Mouse (Mus musculus): ENCODE results near the gene Etv4. TPM values are rescaled to one million over a fixed set of nuclear protein-coding genes. Genes with fewer than 3 reads are reported as not detected.

The Etv4 gene
- total RNA-seq, 2 experiments from 2014 or later = 20.3 to 20.9 TPM

GRCm38 (mm10) chr11:101732518-101733440, 52.4 kb downstream of the Etv4 start, which contains the start of gene Dhx8:
TSS of gene Dhx8 (plus strand) at chr11:101732919.
- intact Hi-C loops (cut with DNase I) = loop anchor here (1.0 to 5.0 kb wide), 2 partner anchors 35 to 73 kb away; no protein-coding TSS in a partner anchor
- peak; percentile 97 to 98 for DNase-seq (ENCODE audit: extremely low spot score in 1 of 2, low spot score in 2 of 2)

DNA sequence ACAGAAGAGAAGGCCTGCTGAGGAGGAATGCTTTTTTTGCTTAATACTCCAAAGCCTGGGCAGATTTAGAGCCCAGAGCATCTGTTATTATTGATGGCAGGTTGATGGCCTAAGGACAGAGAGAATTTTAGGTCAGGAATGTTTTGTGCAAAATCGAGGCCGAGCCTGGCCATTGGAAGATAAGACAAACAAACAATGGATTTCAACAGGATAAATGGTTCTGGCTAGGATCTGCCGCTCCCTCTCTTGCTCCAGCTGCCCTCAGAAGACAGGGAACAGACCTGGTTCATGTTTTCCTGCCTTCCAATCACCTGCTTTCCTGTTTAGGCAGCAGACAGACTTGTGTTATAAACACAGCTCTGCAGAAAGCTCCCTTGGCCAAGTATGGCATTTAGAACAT, 55.9 kb downstream of the Etv4 start:
- intact Hi-C loops (cut with DNase I) = no loop called here
- no peak for DNase-seq (ENCODE audit: extremely low spot score in 1 of 2, low spot score in 2 of 2)

- intact Hi-C loops (cut with DNase I) = no loop called here
- DNase-seq (ENCODE audit: extremely low spot score in 1 of 2, low spot score in 2 of 2) = no peak
Observed at GRCm38 (mm10) chr11:101726765-101727164, 58.4 kb downstream of the Etv4 start.

DNA sequence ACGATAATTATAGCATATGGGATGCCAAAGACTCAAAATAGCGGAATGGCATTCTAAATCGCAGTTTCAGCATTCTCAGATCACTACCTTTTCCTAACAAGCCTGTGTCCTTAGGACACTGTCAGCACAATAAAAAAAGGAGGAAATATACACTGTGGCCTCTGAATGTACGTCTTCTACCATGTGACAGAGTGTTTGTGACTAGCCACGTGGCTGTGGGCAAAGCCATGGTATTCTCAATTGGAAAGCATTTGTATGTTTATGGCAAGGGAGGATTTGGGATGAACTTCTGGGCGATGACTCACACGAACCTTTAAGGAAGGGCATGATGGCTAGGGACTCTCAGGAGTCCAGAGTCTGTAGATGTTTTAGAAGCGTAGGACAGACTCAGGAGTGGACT, 60.1 kb downstream of the Etv4 start:
- no peak for DNase-seq (ENCODE audit: extremely low spot score in 1 of 2, low spot score in 2 of 2)
- intact Hi-C loops (cut with DNase I) = no loop called here

DNA sequence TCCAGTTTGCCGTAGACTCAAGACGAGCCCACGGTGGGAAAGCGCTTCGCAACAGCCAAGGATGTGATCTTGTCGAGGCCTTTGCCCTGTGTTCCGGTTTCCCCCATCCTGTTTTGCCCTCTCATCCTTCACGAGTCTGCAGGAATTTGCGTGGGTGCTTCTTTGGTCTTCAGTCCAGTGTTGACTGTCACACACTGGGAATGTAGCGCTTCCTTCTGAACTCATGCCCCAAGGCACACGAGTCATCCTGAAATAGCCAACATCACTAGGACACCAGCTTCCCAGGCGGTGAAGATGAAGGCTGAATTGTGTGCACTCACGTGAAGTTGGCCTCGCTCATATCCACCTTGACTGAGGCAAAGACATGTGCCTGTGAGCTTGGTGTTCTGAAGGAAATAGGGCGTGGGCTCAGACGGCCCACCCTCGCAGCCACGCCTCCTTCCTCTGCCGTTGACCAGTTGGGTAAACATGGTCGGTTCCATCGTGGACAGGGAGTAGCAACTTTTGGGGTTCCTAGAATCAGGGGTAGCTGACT, 65.1 kb downstream of the Etv4 start:
- DNase-seq (ENCODE audit: extremely low spot score in 1 of 2, low spot score in 2 of 2) = no peak
- intact Hi-C loops (cut with DNase I) = no loop called here

Other genes starting within 250 kb of the Etv4 start
- gene Brca1, start 233.4 kb downstream of the Etv4 start, total RNA-seq (2021) = 1 to 10 TPM; 1.1 to 1.2 TPM
- 100 to 1,000 TPM in 1 of 2 experiments, 10 to 100 TPM in 1; 98.9 to 100 TPM for gene Nbr1, start 233.2 kb downstream of the Etv4 start, total RNA-seq (2021)
- 1 to 10 TPM; 1.1 to 1.7 TPM for gene Tmem106a, start 203.1 kb downstream of the Etv4 start, total RNA-seq (2021)
- not detected for gene Gm11634, start 186.1 kb downstream of the Etv4 start, total RNA-seq (2021)
- gene Rdm1, start 158.2 kb downstream of the Etv4 start, total RNA-seq (2021) = 1 to 10 TPM; 4.0 to 4.7 TPM
- 10 to 100 TPM; 25.3 to 26.0 TPM for gene Arl4d, start 119.8 kb downstream of the Etv4 start, total RNA-seq (2021)
- gene Dhx8, start 52.5 kb downstream of the Etv4 start, total RNA-seq (2021) = 10 to 100 TPM; 32.8 to 34.5 TPM
- gene Meox1, start 109.0 kb upstream of the Etv4 start, total RNA-seq (2021) = 1 to 10 TPM; 3.1 to 3.3 TPM
- gene Sost, start 181.6 kb upstream of the Etv4 start, total RNA-seq (2021) = not detected
- not detected for gene Cfap97d1, start 198.9 kb upstream of the Etv4 start, total RNA-seq (2021)
- gene Dusp3, start 201.6 kb upstream of the Etv4 start, total RNA-seq (2021) = 100 to 1,000 TPM; 138 to 142 TPM
- gene Mpp3, start 243.1 kb upstream of the Etv4 start, total RNA-seq (2021) = 10 to 100 TPM; 34.1 to 36.3 TPM